Mouse (Mus musculus) midbrain, embryonic 15.5 days (tissue): ENCODE measurements at regions not wholly inside any gene's neighbourhood (a gene's known extent, or its start where the extent isn't known, plus 50 kb on each side); places are given as distances from the start of the nearest gene placed in this dataset.
"Not testable (repeated sequence)": the region's sequence is repeated elsewhere in the genome, so short reads cannot be mapped to it uniquely, and the experiment has no call there.

ENCODE experiments used
- ATAC-seq: fragments of 200-750 bp; cut with Nextera tagmentation; replicated peaks from 2 replicates; pipeline ENCODE4 v1.8.0; 2017; ENCODE audit warnings: moderate TSS enrichment
- H3K27ac ChIP-seq: fragments of 300-500 bp; sonication (generic); 2 replicates; pipeline ENCODE4 v1.5.1; 2015; ENCODE audit warnings: mild to moderate bottlenecking, inconsistent platforms
- H3K27me3 ChIP-seq: fragments of 300-500 bp; sonication (generic); replicated peaks from 2 replicates; pipeline ENCODE4 v1.6.1; 2015; ENCODE audit warnings: inconsistent platforms
- H3K36me3 ChIP-seq: fragments of 300-500 bp; sonication (generic); replicated peaks from 2 replicates; pipeline ENCODE4 v1.6.1; 2015; ENCODE audit warnings: inconsistent platforms
- H3K4me1 ChIP-seq: fragments of 300-500 bp; sonication (generic); 2 replicates; pipeline ENCODE4 v1.6.1; 2015; ENCODE audit warnings: inconsistent platforms
- H3K4me2 ChIP-seq: fragments of 300-500 bp; sonication (generic); 2 replicates; pipeline ENCODE4 v1.6.1; 2015; ENCODE audit warnings: inconsistent platforms, mild to moderate bottlenecking, moderate library complexity
- H3K4me3 ChIP-seq: fragments of 300-500 bp; sonication (generic); 2 replicates; pipeline ENCODE4 v1.5.1; 2015; ENCODE audit warnings: mild to moderate bottlenecking, inconsistent platforms
- H3K9ac ChIP-seq: fragments of 300-500 bp; sonication (generic); 2 replicates; pipeline ENCODE4 v1.6.1; 2015; ENCODE audit warnings: mild to moderate bottlenecking, inconsistent platforms
- H3K9me3 ChIP-seq: fragments of 300-500 bp; sonication (generic); 2 replicates; pipeline ENCODE4 v1.6.1; 2016; ENCODE audit warnings: inconsistent platforms
- WGBS: fragments of 180-500 bp; shearing (Covaris S2); methylation state at CpG from one replicate; pipeline ENCODE4 v1.1.7; 2015; ENCODE audit warnings: mixed read lengths; 5-methylcytosine and 5-hydroxymethylcytosine counted together

GRCm38 (mm10) chrX:75734628-75735302, 140.2 kb downstream of the Pls3 start:
- H3K9ac ChIP-seq, H3K36me3 ChIP-seq, H3K4me2 ChIP-seq, ATAC-seq, H3K27me3 ChIP-seq, H3K4me1 ChIP-seq, H3K4me3 ChIP-seq, H3K9me3 ChIP-seq: not testable (repeated sequence)
- WGBS, result 77% methylated on average over 11 of the region's 13 CpGs
- 0 out of 2 replicates have a peak overlapping the region, but pooled peaks have one; percentile 38 for H3K27ac ChIP-seq

DNA sequence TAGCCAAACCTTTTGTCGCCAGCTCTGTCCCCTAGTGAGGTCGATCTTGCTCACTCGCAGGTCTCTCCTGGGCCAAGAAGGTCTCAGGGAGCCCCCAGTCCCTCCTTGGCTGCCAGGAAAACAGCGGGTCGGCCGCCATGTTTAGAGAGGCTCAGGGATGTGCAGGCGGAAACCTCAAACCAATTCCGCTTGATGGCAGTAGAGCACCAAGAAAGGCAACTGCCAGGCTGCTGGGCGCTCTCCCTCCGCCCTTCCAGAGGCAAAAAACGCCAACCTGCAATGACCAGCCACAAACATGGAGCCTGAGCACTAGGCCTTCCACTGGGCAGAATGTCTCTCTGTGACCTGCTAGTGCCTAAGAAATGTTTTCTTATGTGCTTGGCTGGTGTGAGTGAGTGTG, 141.3 kb downstream of the Pls3 start:
- not testable (repeated sequence) for H3K4me3 ChIP-seq, H3K27me3 ChIP-seq, H3K36me3 ChIP-seq, H3K4me2 ChIP-seq, H3K4me1 ChIP-seq, H3K9me3 ChIP-seq, ATAC-seq, H3K9ac ChIP-seq
- 0 out of 2 replicates have a peak overlapping the region, but pooled peaks have one; percentile 56 for H3K27ac ChIP-seq
- WGBS, result 79% methylated on average over 11 of the region's 11 CpGs

GRCm38 (mm10) chrX:75729791-75730190, 145.2 kb downstream of the Pls3 start:
- not testable (repeated sequence) for H3K27ac ChIP-seq, H3K36me3 ChIP-seq, H3K4me2 ChIP-seq, H3K9ac ChIP-seq, ATAC-seq, H3K4me1 ChIP-seq, H3K4me3 ChIP-seq, H3K9me3 ChIP-seq, H3K27me3 ChIP-seq
- 76% methylated on average over 12 of the region's 12 CpGs for WGBS

- no peak overlapping the region for H3K9ac ChIP-seq
- no peak overlapping the region for H3K4me3 ChIP-seq
- H3K27ac ChIP-seq, result no peak overlapping the region
- H3K4me1 ChIP-seq, result no peaks in the 10 kb centered on the region
- WGBS, result 61% methylated on average over 4 of the region's 4 CpGs
- no peaks in the 10 kb centered on the region for H3K27me3 ChIP-seq
- no peak overlapping the region for H3K4me2 ChIP-seq
- no peaks in the 10 kb centered on the region for H3K9me3 ChIP-seq
- no peak for ATAC-seq
- no peaks in the 10 kb centered on the region for H3K36me3 ChIP-seq
Measured at GRCm38 (mm10) chrX:75728507-75728906, 146.5 kb downstream of the Pls3 start.

GRCm38 (mm10) chrX:75723542-75723941, 145.5 kb upstream of the Rab39b start:
- H3K27me3 ChIP-seq, H3K36me3 ChIP-seq, H3K4me3 ChIP-seq, H3K27ac ChIP-seq, ATAC-seq, H3K9ac ChIP-seq, H3K4me1 ChIP-seq, H3K9me3 ChIP-seq: not testable (repeated sequence)
- 65% methylated on average over 39 of the region's 39 CpGs for WGBS
- peak overlapping the region; percentile 29; the same call in 1 of the 2 replicates for H3K4me2 ChIP-seq

DNA sequence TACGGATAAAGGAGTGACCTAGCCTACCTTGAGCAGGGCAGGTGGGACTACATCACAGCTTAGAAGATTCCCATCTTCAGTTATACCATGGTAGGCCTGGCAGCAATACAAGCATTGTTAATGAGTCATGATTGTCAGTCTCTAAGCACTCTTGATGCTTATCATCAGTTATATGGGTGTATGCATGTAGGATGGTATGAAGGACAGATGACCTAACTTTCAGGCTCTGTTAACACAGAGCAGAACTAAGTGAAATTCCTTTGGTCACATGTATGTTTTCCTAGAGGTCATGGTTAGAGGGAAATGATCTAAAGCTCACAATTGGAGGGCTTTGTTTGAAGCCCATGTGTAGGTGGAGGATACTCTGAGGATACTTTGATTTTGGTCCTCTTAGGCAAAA, 121.9 kb upstream of the Rab39b start:
- Histone ChIP-seq H3K4me1 (no peaks in the 10 kb centered on the region), H3K36me3 (no peaks in the 10 kb centered on the region), H3K9ac (no peak overlapping the region), H3K4me3 (no peak overlapping the region), H3K9me3 (0 out of 2 replicates have a peak, but pooled peaks cover 3% of the 10 kb centered on the region), H3K4me2 (no peak overlapping the region), H3K27ac (no peak overlapping the region), H3K27me3 (no peaks in the 10 kb centered on the region)
- ATAC-seq, result no peak
- 29% methylated on average over 1 of the region's 1 CpGs for WGBS

DNA sequence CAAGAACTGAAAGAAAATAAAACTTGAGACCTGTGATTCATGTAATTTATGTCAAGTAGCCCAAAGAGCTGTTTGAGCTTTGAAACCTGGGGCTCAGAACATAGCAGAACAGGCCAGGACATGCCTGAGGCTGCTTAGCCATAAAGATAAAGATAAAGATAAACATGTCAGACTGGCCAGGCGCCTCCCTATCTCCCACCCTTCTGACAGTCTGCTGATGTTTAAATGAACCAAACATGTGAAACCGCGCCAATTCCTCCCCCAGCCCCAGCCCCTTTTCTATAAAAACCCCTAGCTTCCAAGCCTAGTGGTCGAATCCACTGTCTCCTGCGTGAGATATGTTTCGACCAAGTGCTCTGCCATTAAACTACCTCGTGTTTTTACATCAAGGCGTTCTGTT, 97.2 kb upstream of the Rab39b start:
- not testable (repeated sequence) for H3K36me3 ChIP-seq, H3K27me3 ChIP-seq, ATAC-seq, H3K4me3 ChIP-seq, H3K9ac ChIP-seq, H3K9me3 ChIP-seq, H3K27ac ChIP-seq, H3K4me1 ChIP-seq, H3K4me2 ChIP-seq
- WGBS, result 97% methylated on average over 8 of the region's 8 CpGs

- no peaks in the 10 kb centered on the region for H3K27me3 ChIP-seq
- H3K9ac ChIP-seq, result no peak overlapping the region
- H3K4me3 ChIP-seq, result peak overlapping the region; percentile 36
- ATAC-seq, result peak; percentile 98
- peak overlapping the region; percentile 41 for H3K4me2 ChIP-seq
- no peaks in the 10 kb centered on the region for H3K4me1 ChIP-seq
- no peaks in the 10 kb centered on the region for H3K36me3 ChIP-seq
- H3K9me3 ChIP-seq, result no peaks in the 10 kb centered on the region
- 9% methylated on average over 23 of the region's 23 CpGs for WGBS
- no peak overlapping the region for H3K27ac ChIP-seq
Measured at GRCm38 (mm10) chrX:75673920-75674665, 96.1 kb upstream of the Rab39b start.

DNA sequence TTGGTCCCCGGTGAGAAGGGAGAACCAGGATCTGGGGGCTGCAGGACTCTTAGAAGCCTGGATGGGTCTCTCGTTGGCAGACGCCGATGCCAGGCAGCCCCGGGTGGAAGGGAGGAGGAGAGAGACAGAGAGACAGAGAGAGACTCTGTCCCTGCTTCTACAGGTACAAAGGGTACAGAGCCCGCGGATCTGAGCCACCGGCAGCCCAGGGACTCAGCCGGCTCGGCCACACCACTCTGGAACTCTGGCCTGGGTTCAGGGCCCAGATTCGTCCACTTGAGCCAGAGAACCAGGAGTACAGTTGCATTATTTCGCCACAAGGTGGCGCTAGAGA, 95.5 kb upstream of the Rab39b start:
- no peaks in the 10 kb centered on the region for H3K27me3 ChIP-seq
- H3K4me3 ChIP-seq, result peak overlapping the region; percentile 20
- peak overlapping the region; percentile 27 for H3K9ac ChIP-seq
- no peak for ATAC-seq
- no peak overlapping the region for H3K27ac ChIP-seq
- H3K4me2 ChIP-seq, result peak overlapping the region; percentile 42
- H3K9me3 ChIP-seq, result no peaks in the 10 kb centered on the region
- H3K36me3 ChIP-seq, result no peaks in the 10 kb centered on the region
- no peaks in the 10 kb centered on the region for H3K4me1 ChIP-seq
- WGBS, result 55% methylated on average over 13 of the region's 13 CpGs

GRCm38 (mm10) chrX:75672976-75673375, 94.9 kb upstream of the Rab39b start:
- peak overlapping the region; percentile 27; the same call in 1 of the 2 replicates for H3K9ac ChIP-seq
- no peak overlapping the region for H3K27ac ChIP-seq
- peak overlapping the region; percentile 42 for H3K4me2 ChIP-seq
- H3K36me3 ChIP-seq, result no peaks in the 10 kb centered on the region
- no peaks in the 10 kb centered on the region for H3K27me3 ChIP-seq
- no peaks in the 10 kb centered on the region for H3K9me3 ChIP-seq
- 83% methylated on average over 13 of the region's 13 CpGs for WGBS
- ATAC-seq, result no peak; the same call in 1 of the 2 replicates
- peak overlapping the region; percentile 20 for H3K4me3 ChIP-seq
- H3K4me1 ChIP-seq, result no peaks in the 10 kb centered on the region

- Histone ChIP-seq H3K4me2 (no peak overlapping the region), H3K36me3 (no peaks in the 10 kb centered on the region), H3K27ac (no peak overlapping the region), H3K4me1 (no peaks in the 10 kb centered on the region), H3K9me3 (no peaks in the 10 kb centered on the region), H3K4me3 (no peak overlapping the region), H3K27me3 (no peaks in the 10 kb centered on the region), H3K9ac (no peak overlapping the region)
- ATAC-seq, result no peak
- 89% methylated on average over 4 of the region's 4 CpGs for WGBS
Measured at GRCm38 (mm10) chrX:75667636-75668035, 89.6 kb upstream of the Rab39b start.

- H3K36me3 ChIP-seq, result no peaks in the 10 kb centered on the region
- no peak overlapping the region for H3K9ac ChIP-seq
- no peaks in the 10 kb centered on the region for H3K4me1 ChIP-seq
- no peak overlapping the region for H3K4me3 ChIP-seq
- no peak for ATAC-seq
- WGBS, result 88% methylated on average over 7 of the region's 7 CpGs
- H3K27ac ChIP-seq, result no peak overlapping the region
- no peaks in the 10 kb centered on the region for H3K27me3 ChIP-seq
- no peaks in the 10 kb centered on the region for H3K9me3 ChIP-seq
- no peak overlapping the region for H3K4me2 ChIP-seq
Measured at GRCm38 (mm10) chrX:75643402-75643801, 65.4 kb upstream of the Rab39b start.
